Mouse (Mus musculus) brain, embryonic 14.5 days (tissue): ENCODE data around the gene Tpr.

ENCODE experiments used
- CTCF ChIP-seq: fragments of 200-500 bp; IDR thresholded peaks from 2 replicates; pipeline ENCODE4 v1.5.1; 2012; ENCODE audit warnings: inconsistent platforms, mild to moderate bottlenecking, moderate library complexity, borderline replicate concordance; ENCODE audit not compliant: insufficient read depth, insufficient read length; ENCODE audit errors: extremely low read depth
- POLR2A ChIP-seq: fragments of 200-500 bp; IDR thresholded peaks from 2 replicates; pipeline ENCODE4 v1.6.1; 2012; ENCODE audit warnings: mild to moderate bottlenecking, inconsistent platforms, borderline replicate concordance; ENCODE audit not compliant: poor library complexity, insufficient read depth, insufficient read length, severe bottlenecking; ENCODE audit errors: extremely low read depth

GRCm38 (mm10) chr1:150497690-150498089 lies 105.1 kb downstream of the Tpr start:
- TF ChIP-seq POLR2A (no peak), CTCF (no peak)
